Mouse (Mus musculus): ENCODE results near the gene Trpt1.

- TF ChIP-seq CTCF (conservative IDR thresholded peaks at IDR 0.05; ENCODE audit: low read length) (no peak), NANOG (IDR thresholded peaks at IDR 0.05; ENCODE audit: borderline replicate concordance, low read length) (no peak)
Observed at GRCm38 (mm10) chr19:6987061-6987903, 8.6 kb upstream of the Trpt1 start, which contains the start of gene Vegfb.

All from E14TG2a.4 (cell line).